Mouse (Mus musculus): ENCODE data around the gene Bcl2l15. TPM values are rescaled to one million over a fixed set of nuclear protein-coding genes. Genes with fewer than 3 reads are reported as not detected.

The Bcl2l15 gene
- polyA plus RNA-seq, 1 experiment: not detected

DNA sequence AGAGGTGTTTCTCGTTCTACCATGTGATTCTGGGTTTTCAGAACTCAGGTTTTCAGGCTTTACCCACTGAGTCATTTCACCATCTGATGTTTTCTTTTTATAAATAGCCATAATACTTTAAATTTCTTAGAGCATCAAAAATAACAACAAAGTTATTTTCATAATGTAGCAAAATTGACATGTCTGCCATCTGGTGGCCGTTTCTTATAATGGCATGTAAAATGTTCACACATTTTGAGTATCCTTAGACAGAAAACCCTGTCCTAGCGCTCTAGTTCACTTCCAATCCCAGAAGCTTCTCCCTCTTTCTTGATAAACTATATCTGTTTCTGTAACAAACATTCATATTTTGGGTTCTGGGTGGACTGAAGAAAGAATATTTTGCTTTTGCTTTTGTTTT, 55.2 kb downstream of the Bcl2l15 start:
- Histone ChIP-seq H3K27ac (ENCODE audit: insufficient read depth, low read depth, low read length) (no peak overlapping the region), H3K4me3 (ENCODE audit: insufficient read depth, low read depth, low read length) (no peak overlapping the region), H3K4me1 (ENCODE audit: control insufficient read depth, insufficient read depth, low read length) (peaks cover 7% of the 10 kb centered on the region)
- 12% methylated on average over 3 of the region's 3 CpGs for WGBS
- TF ChIP-seq POLR2A (IDR thresholded peaks at IDR 0.05; ENCODE audit: insufficient read depth, low read depth, low read length): no peak
- no peak for TF ChIP-seq CTCF (IDR thresholded peaks at IDR 0.05; ENCODE audit: insufficient read depth, low read depth, low read length)

DNA sequence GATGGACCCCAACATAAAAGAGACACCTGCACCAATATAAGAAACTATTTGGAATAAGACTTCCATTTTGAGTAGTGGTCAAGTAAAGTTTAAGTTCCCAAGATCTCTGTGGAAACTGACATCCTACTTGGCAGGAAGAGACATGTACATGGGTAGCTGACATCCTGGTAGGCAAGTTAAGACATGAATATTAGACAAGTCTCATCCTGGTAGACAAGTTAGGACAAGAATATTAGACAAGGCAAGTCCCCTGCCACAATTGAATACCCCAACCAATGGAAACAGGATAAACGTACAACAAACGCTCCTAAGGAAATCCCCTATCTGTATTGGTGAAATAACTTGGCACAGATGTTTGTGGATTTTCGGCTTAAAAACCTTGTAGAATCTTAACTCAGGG, 61.0 kb downstream of the Bcl2l15 start:
- TF ChIP-seq POLR2A (IDR thresholded peaks at IDR 0.05; ENCODE audit: insufficient read depth, low read depth, low read length): no peak
- no peak for TF ChIP-seq CTCF (IDR thresholded peaks at IDR 0.05; ENCODE audit: insufficient read depth, low read depth, low read length)
- H3K4me3 ChIP-seq (ENCODE audit: insufficient read depth, low read depth, low read length): no peak overlapping the region
- H3K4me1 ChIP-seq (ENCODE audit: control insufficient read depth, insufficient read depth, low read length): no peaks in the 10 kb centered on the region
- no peak overlapping the region for H3K27ac ChIP-seq (ENCODE audit: insufficient read depth, low read depth, low read length)
- 91% methylated on average over 3 of the region's 3 CpGs for WGBS

Other genes with a start within 250 kb of the Bcl2l15 start
- gene Atg4a-ps, start 186.5 kb upstream of the Bcl2l15 start, polyA plus RNA-seq (2012; ENCODE audit: insufficient read depth, insufficient read length, low replicate concordance, missing spikeins): not detected in 2 replicates
- gene Olfml3, start 94.6 kb upstream of the Bcl2l15 start, polyA plus RNA-seq (2012; ENCODE audit: insufficient read depth, insufficient read length, low replicate concordance, missing spikeins): not detected in 2 replicates
- not detected in 2 replicates for gene Gm10964, start 93.2 kb upstream of the Bcl2l15 start, polyA plus RNA-seq (2012; ENCODE audit: insufficient read depth, insufficient read length, low replicate concordance, missing spikeins)
- 438 TPM in 1 of 2 replicates, not detected in the other for gene Hipk1, start 41.0 kb upstream of the Bcl2l15 start, polyA plus RNA-seq (2012; ENCODE audit: insufficient read depth, insufficient read length, low replicate concordance, missing spikeins)
- not detected in 2 replicates for gene Dclre1b, start 23.2 kb upstream of the Bcl2l15 start, polyA plus RNA-seq (2012; ENCODE audit: insufficient read depth, insufficient read length, low replicate concordance, missing spikeins)
- not detected in 2 replicates for gene Ap4b1, start 23.1 kb upstream of the Bcl2l15 start, polyA plus RNA-seq (2012; ENCODE audit: insufficient read depth, insufficient read length, low replicate concordance, missing spikeins)
- gene Gm43064, start 23.0 kb upstream of the Bcl2l15 start, polyA plus RNA-seq (2012; ENCODE audit: insufficient read depth, insufficient read length, low replicate concordance, missing spikeins): not detected in 2 replicates
- gene Ptpn22, start 27.2 kb downstream of the Bcl2l15 start, polyA plus RNA-seq (2012; ENCODE audit: insufficient read depth, insufficient read length, low replicate concordance, missing spikeins): not detected in 2 replicates
- gene Rsbn1, start 81.5 kb downstream of the Bcl2l15 start, polyA plus RNA-seq (2012; ENCODE audit: insufficient read depth, insufficient read length, low replicate concordance, missing spikeins): not detected in 2 replicates
- gene Phtf1, start 135.5 kb downstream of the Bcl2l15 start, polyA plus RNA-seq (2012; ENCODE audit: insufficient read depth, insufficient read length, low replicate concordance, missing spikeins): not detected in 2 replicates

Data from olfactory bulb, adult 2 months (tissue).